Mouse (Mus musculus): ENCODE measurements around the gene Smug1. TPM values are rescaled to one million over a fixed set of nuclear protein-coding genes. Genes with fewer than 3 reads are reported as not detected.

Gene Smug1
- polyA plus RNA-seq, 1 experiment from 2014 or later, result 27.4 TPM

DNA sequence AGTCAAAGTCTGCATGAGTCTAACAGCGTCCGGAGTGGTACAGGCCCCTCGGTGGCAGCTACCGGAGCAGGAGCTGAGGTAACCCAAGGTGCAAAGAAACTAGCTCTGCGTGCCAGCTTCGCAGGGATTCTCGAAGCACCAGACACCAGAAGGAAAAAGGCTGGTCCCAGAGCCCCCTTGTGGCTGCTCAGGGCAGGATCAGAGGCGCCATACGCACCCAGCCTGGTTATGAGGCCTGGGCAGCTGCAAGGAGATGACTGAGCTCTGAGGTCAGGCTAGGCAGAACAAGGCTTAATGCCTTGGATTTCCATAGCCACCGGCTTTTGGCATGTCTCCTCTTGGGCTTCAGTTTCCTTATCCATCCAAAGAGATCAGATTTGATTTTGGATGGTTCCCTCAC is 5.6 kb upstream of the Smug1 start:
- Histone ChIP-seq H3K9me3 (no peaks in the 10 kb centered on the region), H3K4me3 (replicated peaks) (no peak overlapping the region), H3K9ac (no peak overlapping the region), H3K4me2 (no peak overlapping the region), H3K27ac (no peak overlapping the region), H3K36me3 (replicated peaks) (no peaks in the 10 kb centered on the region), H3K4me1 (peaks cover 27% of the 10 kb centered on the region), H3K27me3 (peaks cover 100% of the 10 kb centered on the region)
- no peak for ATAC-seq (ENCODE audit: low FRiP score)
- 5% methylated on average over 10 of the region's 10 CpGs for WGBS

GRCm38 (mm10) chr15:103171276-103171675 is 4.4 kb upstream of the Smug1 start:
- Histone ChIP-seq H3K9ac (no peak overlapping the region), H3K27me3 (peaks cover 100% of the 10 kb centered on the region), H3K27ac (no peak overlapping the region), H3K4me3 (replicated peaks) (no peak overlapping the region), H3K9me3 (no peaks in the 10 kb centered on the region), H3K4me2 (no peak overlapping the region), H3K36me3 (replicated peaks) (no peaks in the 10 kb centered on the region), H3K4me1 (peaks cover 32% of the 10 kb centered on the region)
- WGBS, result 6% methylated on average over 8 of the region's 8 CpGs
- no peak for ATAC-seq (ENCODE audit: low FRiP score)

GRCm38 (mm10) chr15:103170316-103170679 is 3.4 kb upstream of the Smug1 start:
- no peaks in the 10 kb centered on the region for H3K36me3 ChIP-seq (replicated peaks)
- H3K4me3 ChIP-seq (replicated peaks), result peak overlapping the region; percentile 45
- peak overlapping the region; percentile 33; the same call in 1 of the 2 replicates for H3K9ac ChIP-seq
- peaks cover 32% of the 10 kb centered on the region for H3K4me1 ChIP-seq
- 7% methylated on average over 16 of the region's 16 CpGs for WGBS
- no peak for ATAC-seq (ENCODE audit: low FRiP score)
- H3K27me3 ChIP-seq, result peaks cover 100% of the 10 kb centered on the region
- H3K4me2 ChIP-seq, result peak overlapping the region; percentile 76
- H3K9me3 ChIP-seq, result no peaks in the 10 kb centered on the region
- H3K27ac ChIP-seq, result no peak overlapping the region

- H3K4me1 ChIP-seq, result peaks cover 32% of the 10 kb centered on the region
- H3K9ac ChIP-seq, result peak overlapping the region; percentile 33; the same call in 1 of the 2 replicates
- H3K9me3 ChIP-seq, result no peaks in the 10 kb centered on the region
- no peaks in the 10 kb centered on the region for H3K36me3 ChIP-seq (replicated peaks)
- H3K27ac ChIP-seq, result no peak overlapping the region
- peak overlapping the region; percentile 45 for H3K4me3 ChIP-seq (replicated peaks)
- H3K27me3 ChIP-seq, result peaks cover 95% of the 10 kb centered on the region
- H3K4me2 ChIP-seq, result peak overlapping the region; percentile 76
- WGBS, result 3% methylated on average over 26 of the region's 26 CpGs
- no peak for ATAC-seq (ENCODE audit: low FRiP score)
These were observed 2.9 kb upstream of the Smug1 start for GRCm38 (mm10) chr15:103169612-103170315.

DNA sequence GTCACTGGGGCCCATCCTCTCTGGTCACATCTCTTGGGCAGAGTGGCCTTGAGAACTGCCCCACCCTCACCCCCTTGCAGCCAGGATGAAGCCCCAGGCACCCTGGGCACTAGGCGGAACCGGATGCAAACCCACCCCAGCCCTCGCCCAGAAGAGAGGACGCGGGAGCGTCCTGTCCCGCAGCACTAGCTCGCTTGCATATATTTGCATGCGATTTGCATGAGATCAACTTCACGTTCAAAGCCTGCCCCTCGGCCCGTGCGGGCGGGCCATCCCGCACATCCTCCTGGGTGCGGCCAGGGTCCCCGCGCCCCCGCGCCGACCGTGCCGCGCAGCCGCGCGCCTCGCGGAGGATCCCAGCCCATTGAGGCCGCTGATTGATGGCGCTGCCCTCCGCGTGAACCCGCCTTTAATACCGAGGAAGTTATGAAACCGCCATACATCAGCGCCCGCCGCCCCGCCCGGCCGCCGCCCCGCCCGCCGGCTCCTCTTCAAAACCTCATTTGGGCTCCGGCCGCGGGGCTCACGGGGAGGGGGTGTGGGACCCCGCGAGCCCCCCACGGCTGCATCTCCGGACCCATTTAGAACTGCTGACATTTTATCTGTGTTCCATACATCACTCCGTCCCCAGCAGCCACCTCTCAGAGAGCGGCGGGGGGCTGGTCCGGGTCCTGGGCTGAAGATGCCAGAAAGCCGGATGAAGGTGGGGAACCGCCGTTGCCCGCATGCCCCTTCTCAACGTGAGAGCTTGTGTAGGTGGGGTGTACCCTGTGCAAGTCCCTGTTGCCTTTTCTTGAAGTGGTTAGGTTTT is 2.1 kb upstream of the Smug1 start:
- peak overlapping the region; percentile 76 for H3K4me2 ChIP-seq
- H3K27me3 ChIP-seq, result peaks cover 88% of the 10 kb centered on the region
- no peaks in the 10 kb centered on the region for H3K9me3 ChIP-seq
- peak overlapping the region; percentile 47 for H3K9ac ChIP-seq
- H3K4me1 ChIP-seq, result peaks cover 32% of the 10 kb centered on the region
- peak overlapping the region; percentile 45 for H3K4me3 ChIP-seq (replicated peaks)
- no peaks in the 10 kb centered on the region for H3K36me3 ChIP-seq (replicated peaks)
- no peak overlapping the region for H3K27ac ChIP-seq
- WGBS, result under 1% methylated on average over 63 of the region's 63 CpGs
- ATAC-seq (ENCODE audit: low FRiP score), result peak; percentile 23

DNA sequence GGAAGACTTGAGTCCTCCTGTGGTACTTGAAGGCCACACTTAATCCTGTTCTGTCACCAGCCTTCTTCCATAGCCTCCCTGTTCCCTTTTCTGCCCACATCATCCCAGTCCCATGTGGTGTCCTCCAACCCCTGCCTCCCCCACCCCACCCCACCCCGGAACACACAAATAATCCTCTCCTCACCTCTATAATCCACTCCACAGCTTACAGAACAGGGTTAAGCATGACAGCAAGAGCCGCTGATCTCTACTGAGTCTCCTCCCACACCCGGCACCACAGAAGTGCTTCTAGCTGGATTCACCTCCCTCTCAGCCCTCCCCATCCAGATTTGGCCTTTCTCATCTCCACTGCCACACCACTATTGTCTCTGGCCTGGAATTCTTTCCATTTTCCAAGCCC is 894 bp upstream of the Smug1 start:
- WGBS, result 12% methylated on average over 3 of the region's 3 CpGs
- H3K4me2 ChIP-seq, result no peak overlapping the region
- no peak overlapping the region for H3K4me3 ChIP-seq (replicated peaks)
- H3K9ac ChIP-seq, result no peak overlapping the region
- no peak overlapping the region for H3K27ac ChIP-seq
- H3K9me3 ChIP-seq, result no peaks in the 10 kb centered on the region
- peaks cover 38% of the 10 kb centered on the region for H3K4me1 ChIP-seq
- peaks cover 76% of the 10 kb centered on the region for H3K27me3 ChIP-seq
- H3K36me3 ChIP-seq (replicated peaks), result no peaks in the 10 kb centered on the region
- ATAC-seq (ENCODE audit: low FRiP score), result no peak

- peaks cover 46% of the 10 kb centered on the region for H3K4me1 ChIP-seq
- no peaks in the 10 kb centered on the region for H3K36me3 ChIP-seq (replicated peaks)
- H3K4me2 ChIP-seq, result no peak overlapping the region
- ATAC-seq (ENCODE audit: low FRiP score), result no peak; the same call in 1 of the 2 replicates
- H3K27me3 ChIP-seq, result peaks cover 57% of the 10 kb centered on the region
- H3K9ac ChIP-seq, result no peak overlapping the region
- H3K9me3 ChIP-seq, result no peaks in the 10 kb centered on the region
- H3K4me3 ChIP-seq (replicated peaks), result no peak overlapping the region
- 36% methylated on average over 5 of the region's 5 CpGs for whole genome bisulfite sequencing
- H3K27ac ChIP-seq, result no peak overlapping the region
These were observed 968 bp downstream of the Smug1 start for GRCm38 (mm10) chr15:103165924-103166323.

DNA sequence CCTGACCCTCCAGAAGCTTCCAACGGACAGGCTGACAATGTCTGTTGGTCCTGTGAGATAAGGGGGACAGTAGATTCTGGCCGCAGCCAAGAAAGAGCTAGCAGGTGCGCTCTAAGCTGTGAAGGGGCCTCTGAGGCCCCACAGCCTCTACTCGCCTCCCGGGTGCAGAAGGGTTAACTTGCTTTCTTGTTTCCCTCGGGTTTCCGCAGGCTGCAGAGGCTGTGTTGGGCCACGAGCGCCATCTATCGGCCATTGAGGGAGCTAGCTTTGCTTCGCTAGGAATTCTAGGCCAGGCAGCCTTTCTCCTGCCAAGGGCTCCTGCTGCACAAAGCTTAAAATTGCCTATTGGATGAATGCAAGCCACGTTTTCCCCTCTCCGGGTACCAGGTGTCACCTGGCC is 1.5 kb downstream of the Smug1 start:
- WGBS, result under 1% methylated on average over 13 of the region's 13 CpGs

DNA sequence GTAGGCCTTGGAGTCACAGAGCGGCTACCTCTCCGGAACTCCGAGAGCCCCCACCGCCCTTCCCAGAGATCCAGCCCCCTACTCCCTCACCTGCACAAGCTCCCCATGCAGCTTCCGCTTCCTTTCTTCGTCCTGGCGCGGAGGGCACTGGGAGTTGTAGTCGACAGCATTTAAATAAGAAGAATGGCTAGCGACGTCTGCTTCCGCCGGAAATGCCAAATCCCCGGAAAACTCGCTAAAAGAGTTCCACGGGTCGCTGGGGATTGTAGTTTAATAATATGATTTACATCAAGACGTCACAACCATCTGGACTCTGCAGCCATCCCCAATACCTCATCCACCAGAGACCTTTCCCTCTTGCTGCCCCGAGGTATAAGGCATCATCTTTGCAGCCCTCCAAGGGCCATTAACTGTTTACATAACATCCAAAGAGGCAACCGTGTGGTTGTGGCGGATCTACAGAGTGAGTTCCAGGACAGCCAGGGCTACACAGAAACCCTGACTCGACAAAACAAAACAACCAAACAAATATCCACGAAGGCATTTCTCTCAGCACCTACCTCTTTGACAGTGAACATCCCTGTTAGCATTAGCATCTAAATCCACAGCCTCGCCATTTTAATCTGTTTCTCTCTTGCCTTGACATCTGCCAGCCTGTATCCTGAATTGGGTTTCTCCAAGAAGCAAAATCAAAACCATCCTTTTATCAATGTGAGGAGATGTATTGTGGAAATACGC is 3.5 kb downstream of the Smug1 start:
- WGBS, result 8% methylated on average over 25 of the region's 25 CpGs
- ATAC-seq (ENCODE audit: low FRiP score), result peak; percentile 83
- Histone ChIP-seq H3K4me2 (peak overlapping the region; percentile 65), H3K4me1 (peaks cover 25% of the 10 kb centered on the region), H3K27me3 (peaks cover 33% of the 10 kb centered on the region), H3K4me3 (replicated peaks) (peak overlapping the region; percentile 69), H3K27ac (no peak overlapping the region), H3K9ac (peak overlapping the region; percentile 59), H3K9me3 (no peaks in the 10 kb centered on the region), H3K36me3 (replicated peaks) (no peaks in the 10 kb centered on the region)

More for the DNA sequence above, 1.5 kb downstream of the Smug1 start:
- Histone ChIP-seq H3K4me1 (peaks cover 45% of the 10 kb centered on the region), H3K4me2 (no peak overlapping the region), H3K9me3 (no peaks in the 10 kb centered on the region), H3K27ac (no peak overlapping the region), H3K36me3 (replicated peaks) (no peaks in the 10 kb centered on the region), H3K27me3 (peaks cover 52% of the 10 kb centered on the region), H3K9ac (no peak overlapping the region), H3K4me3 (replicated peaks) (no peak overlapping the region)
- peak; percentile 47 for ATAC-seq (ENCODE audit: low FRiP score)

GRCm38 (mm10) chr15:103157585-103157984 is 9.3 kb downstream of the Smug1 start:
- Histone ChIP-seq H3K36me3 (replicated peaks) (peaks cover 6% of the 10 kb centered on the region; the same call in 1 of the 2 replicates), H3K9ac (no peak overlapping the region), H3K4me2 (no peak overlapping the region), H3K27me3 (peaks cover 36% of the 10 kb centered on the region), H3K27ac (no peak overlapping the region), H3K9me3 (no peaks in the 10 kb centered on the region), H3K4me1 (peaks cover 22% of the 10 kb centered on the region), H3K4me3 (replicated peaks) (no peak overlapping the region)
- no peak for ATAC-seq (ENCODE audit: low FRiP score)
- 79% methylated on average over 10 of the region's 10 CpGs for whole genome bisulfite sequencing

- Histone ChIP-seq H3K9me3 (no peaks in the 10 kb centered on the region), H3K4me2 (no peak overlapping the region), H3K4me3 (replicated peaks) (no peak overlapping the region), H3K27me3 (peaks cover 39% of the 10 kb centered on the region), H3K27ac (no peak overlapping the region), H3K9ac (no peak overlapping the region), H3K4me1 (peaks cover 19% of the 10 kb centered on the region), H3K36me3 (replicated peaks) (peaks cover 6% of the 10 kb centered on the region; the same call in 1 of the 2 replicates)
- WGBS, result 49% methylated on average over 7 of the region's 7 CpGs
- ATAC-seq (ENCODE audit: low FRiP score), result no peak
These were observed 10.0 kb downstream of the Smug1 start for GRCm38 (mm10) chr15:103156890-103157289.
